Mouse (Mus musculus): ENCODE measurements at regions not wholly inside any gene's neighbourhood (a gene's known extent, or its start where the extent isn't known, plus 50 kb on each side); places are given as distances from the start of the nearest gene placed in this dataset.

DNA sequence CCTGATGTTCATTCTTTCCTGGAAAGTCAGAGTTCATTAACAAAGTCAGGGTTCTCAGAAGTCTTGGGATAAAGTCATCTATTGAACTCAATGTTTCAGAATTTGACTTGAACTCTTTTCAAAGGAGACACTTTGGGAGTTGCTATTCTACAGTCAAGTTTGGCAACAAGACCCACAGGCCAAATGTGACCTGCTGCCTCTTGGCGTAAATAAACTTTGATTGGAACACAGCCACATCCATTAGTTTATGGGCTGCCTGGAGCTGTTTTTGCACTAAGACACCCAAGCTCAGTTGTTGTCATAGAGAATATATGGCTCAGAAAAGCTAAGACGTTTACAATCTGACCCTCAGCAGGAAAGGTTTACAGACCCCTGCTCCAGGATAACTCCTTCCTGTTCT, 464.2 kb upstream of the Vstm2b start:
- WGBS: 42% methylated on average over 2 of the region's 2 CpGs
- H3K4me1 ChIP-seq (ENCODE audit: control insufficient read depth, insufficient read depth, low read length): no peaks in the 10 kb centered on the region
- TF ChIP-seq CTCF (IDR thresholded peaks at IDR 0.05; ENCODE audit: insufficient read depth, low read length) (no peak), POLR2A (IDR thresholded peaks at IDR 0.05; ENCODE audit: borderline replicate concordance, extremely low read depth, low read depth, low read length) (no peak)
- H3K4me3 ChIP-seq (replicated peaks; ENCODE audit: extremely low read depth, low read depth, low read length): no peak overlapping the region
- DNase-seq: no peak

- no peaks in the 10 kb centered on the region for H3K4me1 ChIP-seq (ENCODE audit: control insufficient read depth, insufficient read depth, low read length)
- WGBS: 34% methylated on average over 1 of the region's 1 CpGs
- no peak for TF ChIP-seq POLR2A (IDR thresholded peaks at IDR 0.05; ENCODE audit: borderline replicate concordance, extremely low read depth, low read depth, low read length)
- TF ChIP-seq CTCF (IDR thresholded peaks at IDR 0.05; ENCODE audit: insufficient read depth, low read length): no peak
- DNase-seq: no peak
- H3K4me3 ChIP-seq (replicated peaks; ENCODE audit: extremely low read depth, low read depth, low read length): no peak overlapping the region
Observed at GRCm38 (mm10) chr7:40441128-40441527, 457.0 kb upstream of the Vstm2b start.

- Histone ChIP-seq H3K4me3 (replicated peaks; ENCODE audit: extremely low read depth, low read depth, low read length) (no peak overlapping the region), H3K4me1 (ENCODE audit: control insufficient read depth, insufficient read depth, low read length) (no peaks in the 10 kb centered on the region)
- DNase-seq: no peak
- TF ChIP-seq POLR2A (IDR thresholded peaks at IDR 0.05; ENCODE audit: borderline replicate concordance, extremely low read depth, low read depth, low read length) (no peak), CTCF (IDR thresholded peaks at IDR 0.05; ENCODE audit: insufficient read depth, low read length) (no peak)
- WGBS: 63% methylated on average over 3 of the region's 3 CpGs
Observed at GRCm38 (mm10) chr7:40441786-40442185, 456.3 kb upstream of the Vstm2b start.

DNA sequence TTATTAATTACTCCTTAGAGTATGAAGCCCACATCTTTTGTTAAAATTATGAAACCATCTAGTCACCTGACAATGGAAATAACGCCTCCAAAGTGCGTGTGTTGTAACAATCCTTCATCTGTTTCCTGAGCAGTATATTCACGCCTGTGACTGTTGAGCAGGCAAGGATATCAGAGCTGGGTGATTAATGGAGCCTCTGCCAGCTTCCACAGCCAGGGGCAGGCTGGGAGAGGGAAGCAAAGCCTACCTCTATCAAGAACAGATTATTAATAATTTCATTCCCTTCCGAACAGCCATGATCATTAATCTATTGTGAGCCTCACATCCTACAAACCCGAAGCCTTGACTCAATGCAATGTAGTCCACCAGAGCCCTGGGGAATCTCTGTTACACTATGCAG, 431.7 kb upstream of the Vstm2b start:
- DNase-seq: no peak
- no peak for TF ChIP-seq POLR2A (IDR thresholded peaks at IDR 0.05; ENCODE audit: borderline replicate concordance, extremely low read depth, low read depth, low read length)
- no peak for TF ChIP-seq CTCF (IDR thresholded peaks at IDR 0.05; ENCODE audit: insufficient read depth, low read length)
- WGBS: 60% methylated on average over 5 of the region's 5 CpGs
- no peaks in the 10 kb centered on the region for H3K4me1 ChIP-seq (ENCODE audit: control insufficient read depth, insufficient read depth, low read length)
- H3K4me3 ChIP-seq (replicated peaks; ENCODE audit: extremely low read depth, low read depth, low read length): no peak overlapping the region

DNA sequence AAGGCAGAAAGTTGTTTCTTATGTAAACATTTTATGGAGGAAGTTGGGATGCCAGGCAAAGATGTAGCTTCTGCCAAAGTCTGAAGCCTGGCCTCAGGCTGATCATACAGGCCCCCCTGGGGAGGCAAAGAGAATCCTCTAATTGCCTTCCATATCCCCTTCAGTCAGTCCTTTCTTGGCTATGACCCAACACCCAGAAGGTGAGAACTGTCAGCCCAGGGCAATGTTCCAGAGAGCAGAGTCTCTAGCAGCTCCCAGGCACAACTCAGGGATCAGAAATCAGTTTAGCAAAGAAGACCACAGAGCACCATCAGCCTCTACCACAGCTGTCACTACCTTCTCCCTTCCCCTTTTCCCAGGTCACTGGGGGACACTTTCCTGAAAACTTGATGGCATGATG, 410.9 kb upstream of the Vstm2b start:
- TF ChIP-seq POLR2A (IDR thresholded peaks at IDR 0.05; ENCODE audit: borderline replicate concordance, extremely low read depth, low read depth, low read length): no peak
- H3K4me3 ChIP-seq (replicated peaks; ENCODE audit: extremely low read depth, low read depth, low read length): no peak overlapping the region
- DNase-seq: no peak
- H3K4me1 ChIP-seq (ENCODE audit: control insufficient read depth, insufficient read depth, low read length): no peaks in the 10 kb centered on the region

GRCm38 (mm10) chr7:40522703-40523267, 375.3 kb upstream of the Vstm2b start:
- Histone ChIP-seq H3K4me1 (ENCODE audit: control insufficient read depth, insufficient read depth, low read length) (no peaks in the 10 kb centered on the region), H3K4me3 (replicated peaks; ENCODE audit: extremely low read depth, low read depth, low read length) (no peak overlapping the region)
- TF ChIP-seq CTCF (IDR thresholded peaks at IDR 0.05; ENCODE audit: insufficient read depth, low read length) (no peak), POLR2A (IDR thresholded peaks at IDR 0.05; ENCODE audit: borderline replicate concordance, extremely low read depth, low read depth, low read length) (no peak)
- DNase-seq: no peak
- 69% methylated on average over 7 of the region's 7 CpGs for WGBS

- TF ChIP-seq POLR2A (IDR thresholded peaks at IDR 0.05; ENCODE audit: borderline replicate concordance, extremely low read depth, low read depth, low read length) (no peak), CTCF (IDR thresholded peaks at IDR 0.05; ENCODE audit: insufficient read depth, low read length) (no peak)
Observed at GRCm38 (mm10) chr7:40536601-40537000, 361.5 kb upstream of the Vstm2b start.

DNA sequence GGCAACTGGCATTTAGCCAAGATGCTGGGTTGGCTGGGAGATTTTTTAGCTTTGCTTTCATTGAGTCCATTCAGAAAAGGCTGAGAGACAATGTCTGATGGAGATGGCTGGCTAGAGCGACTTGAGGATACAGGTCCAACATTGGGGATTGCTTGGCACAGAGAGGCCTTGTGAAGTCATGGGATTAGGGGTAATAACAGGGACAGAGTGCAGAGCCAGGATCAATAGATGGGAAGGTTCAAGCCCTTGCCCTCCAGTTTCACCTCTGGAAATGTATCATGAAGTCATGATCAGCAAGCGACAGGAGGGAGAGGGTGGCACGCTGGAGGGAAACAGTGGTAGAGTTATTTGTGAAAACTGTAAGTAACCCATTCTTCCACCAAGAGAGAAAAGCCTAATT, 360.5 kb upstream of the Vstm2b start:
- no peaks in the 10 kb centered on the region for H3K4me1 ChIP-seq (ENCODE audit: control insufficient read depth, insufficient read depth, low read length)
- 83% methylated on average over 3 of the region's 3 CpGs for WGBS
- TF ChIP-seq CTCF (IDR thresholded peaks at IDR 0.05; ENCODE audit: insufficient read depth, low read length): no peak
- TF ChIP-seq POLR2A (IDR thresholded peaks at IDR 0.05; ENCODE audit: borderline replicate concordance, extremely low read depth, low read depth, low read length): no peak
- no peak overlapping the region for H3K4me3 ChIP-seq (replicated peaks; ENCODE audit: extremely low read depth, low read depth, low read length)
- no peak for DNase-seq

More at GRCm38 (mm10) chr7:40536601-40537000, 361.5 kb upstream of the Vstm2b start:
- DNase-seq: no peak
- H3K4me1 ChIP-seq (ENCODE audit: control insufficient read depth, insufficient read depth, low read length): no peaks in the 10 kb centered on the region
- 67% methylated on average over 3 of the region's 3 CpGs for WGBS
- no peak overlapping the region for H3K4me3 ChIP-seq (replicated peaks; ENCODE audit: extremely low read depth, low read depth, low read length)

DNA sequence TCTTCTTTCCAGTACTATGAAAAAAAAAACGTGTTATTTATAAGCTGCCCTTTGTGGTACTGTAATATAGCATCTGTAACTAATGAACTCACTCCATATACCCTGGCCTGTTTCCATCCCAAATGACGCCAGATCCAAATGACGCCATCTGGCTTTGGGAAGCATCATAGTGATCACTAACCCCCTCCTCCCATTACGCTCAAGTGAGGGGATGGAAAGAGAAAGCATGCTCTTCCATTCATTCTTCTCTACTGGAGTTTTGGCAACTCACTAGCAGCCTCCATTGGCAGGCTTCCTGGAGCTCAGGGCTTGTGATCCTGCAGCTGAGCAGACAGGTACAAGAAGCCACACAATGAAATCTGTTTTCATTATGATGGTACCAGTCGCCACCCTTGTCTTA, 358.3 kb upstream of the Vstm2b start:
- TF ChIP-seq CTCF (IDR thresholded peaks at IDR 0.05; ENCODE audit: insufficient read depth, low read length): no peak
- no peak for TF ChIP-seq POLR2A (IDR thresholded peaks at IDR 0.05; ENCODE audit: borderline replicate concordance, extremely low read depth, low read depth, low read length)
- no peaks in the 10 kb centered on the region for H3K4me1 ChIP-seq (ENCODE audit: control insufficient read depth, insufficient read depth, low read length)
- DNase-seq: no peak
- 64% methylated on average over 5 of the region's 5 CpGs for WGBS
- H3K4me3 ChIP-seq (replicated peaks; ENCODE audit: extremely low read depth, low read depth, low read length): no peak overlapping the region

GRCm38 (mm10) chr7:40541283-40541682, 356.8 kb upstream of the Vstm2b start:
- Histone ChIP-seq H3K4me3 (replicated peaks; ENCODE audit: extremely low read depth, low read depth, low read length) (no peak overlapping the region), H3K4me1 (ENCODE audit: control insufficient read depth, insufficient read depth, low read length) (no peaks in the 10 kb centered on the region)
- DNase-seq: no peak
- TF ChIP-seq CTCF (IDR thresholded peaks at IDR 0.05; ENCODE audit: insufficient read depth, low read length) (no peak), POLR2A (IDR thresholded peaks at IDR 0.05; ENCODE audit: borderline replicate concordance, extremely low read depth, low read depth, low read length) (no peak)
- 65% methylated on average over 4 of the region's 4 CpGs for WGBS
